Comparison of ENCODE assay signal across 10 mouse cellular contexts in the genomic region with DNA sequence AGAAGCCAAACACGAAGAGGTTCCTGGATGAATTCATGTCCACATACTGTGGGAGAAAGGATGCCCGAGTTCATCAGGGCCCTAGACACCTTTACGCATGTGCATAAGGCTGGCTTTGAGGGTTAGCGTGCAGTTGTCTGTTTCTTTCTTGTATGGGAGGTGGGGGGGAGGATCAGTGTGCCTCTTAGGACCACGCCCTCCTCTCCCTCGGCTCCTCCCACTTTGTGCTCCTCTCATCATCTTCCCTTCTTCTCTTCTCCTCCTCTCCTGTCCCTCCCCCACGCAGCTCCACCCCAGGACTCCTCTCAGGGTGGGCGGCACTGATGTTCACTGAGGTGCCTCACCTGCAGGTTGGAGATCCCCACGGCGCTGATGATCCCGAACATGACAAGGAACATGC. TPM values are rescaled to one million over a fixed set of nuclear protein-coding genes. Genes with fewer than 3 reads are reported as not detected.
DNase-seq lines count a peak whose midpoint lies in the region.
"Had no signal": no experiment of that assay in that cellular context is flagged by ENCODE, and none has a peak within 500 bp of the region (broad histone marks: within the 10 kb centered on the region; RNA-seq: fewer than 3 reads in every experiment).

No protein-coding gene starts in this region.

- H3K4me3 ChIP-seq in forebrain, embryonic 10.5 days, result peak overlapping the region; percentile 41
- peak overlapping the region; percentile 45 for H3K4me3 ChIP-seq in midbrain, embryonic 10.5 days

- 19% methylated on average over 11 of the region's 11 CpGs for WGBS in forebrain, embryonic 10.5 days
- WGBS in midbrain, embryonic 10.5 days, result 17% methylated on average over 11 of the region's 11 CpGs

- no peak overlapping the region for H3K27ac ChIP-seq in forebrain, embryonic 10.5 days
- H3K27ac ChIP-seq in midbrain, embryonic 10.5 days (replicated peaks), result no peak overlapping the region
- H3K27ac ChIP-seq: liver, embryonic 14.5 days had no signal

- peak; percentile 12 to 16 for DNase-seq in layer of hippocampus, postnatal 10 days (ENCODE audit: low spot score in 2 of 2)
- no peak for DNase-seq in layer of hippocampus, postnatal 14 days (ENCODE audit: low spot score in 2 of 2)
- peak; percentile 59 for DNase-seq in ZHBTc4 (ENCODE audit: low read depth, low spot score)
- DNase-seq in forebrain, embryonic 10.5 days (ENCODE audit: extremely low spot score, low spot score), result no peak
- DNase-seq in midbrain, embryonic 10.5 days (ENCODE audit: low spot score), result no peak
- no peak for DNase-seq in spleen, postnatal 4 days (ENCODE audit: low spot score in 2 of 2)
- DNase-seq in ovary, postnatal 36 days (ENCODE audit: low spot score), result no peak
- no peak for DNase-seq in testis, postnatal 14 days (ENCODE audit: low spot score)
- DNase-seq: gastrocnemius, postnatal 14 days had no signal

- H3K27me3 ChIP-seq in forebrain, embryonic 10.5 days (ENCODE audit: poor library complexity, severe bottlenecking), result peaks cover 10% of the 10 kb centered on the region; the same call in 1 of the 2 replicates
- H3K27me3 ChIP-seq in midbrain, embryonic 10.5 days (ENCODE audit: low read depth, poor library complexity, severe bottlenecking), result peaks cover 20% of the 10 kb centered on the region; the same call in 1 of the 2 replicates

- H3K4me1 ChIP-seq in forebrain, embryonic 10.5 days, result peaks cover 17% of the 10 kb centered on the region
- peaks cover 16% of the 10 kb centered on the region for H3K4me1 ChIP-seq in midbrain, embryonic 10.5 days

- no peaks in the 10 kb centered on the region for H3K36me3 ChIP-seq in forebrain, embryonic 10.5 days (replicated peaks)
- H3K36me3 ChIP-seq in midbrain, embryonic 10.5 days, result no peaks in the 10 kb centered on the region

- H3K9me3 ChIP-seq in forebrain, embryonic 10.5 days, result peaks cover 3% of the 10 kb centered on the region; the same call in 1 of the 2 replicates
- peaks cover 6% of the 10 kb centered on the region; the same call in 1 of the 2 replicates for H3K9me3 ChIP-seq in midbrain, embryonic 10.5 days (replicated peaks)

RNA-seq across cellular contexts. Expression of a gene that starts 28.5 kb away (rescaled TPM):
- not detected for total RNA-seq in layer of hippocampus, postnatal 10 days (2021)
- total RNA-seq in layer of hippocampus, postnatal 14 days (2021), result not detected
- not detected in 2 replicates for polyA plus RNA-seq in forebrain, embryonic 10.5 days (2016; fragmentation: Nextera tagmentation; extraction: Ambion mirVana)
- polyA plus RNA-seq in midbrain, embryonic 10.5 days (2016; fragmentation: Nextera tagmentation; extraction: Ambion mirVana), result not detected in 2 replicates
- total RNA-seq: gastrocnemius, postnatal 14 days had no signal
- polyA plus RNA-seq: liver, embryonic 14.5 days had no signal

RNA-seq across cellular contexts. Expression of a gene that starts 37.8 kb away (rescaled TPM):
- total RNA-seq in layer of hippocampus, postnatal 10 days (2021), result 10 to 100 TPM; 32.6 to 34.9 TPM
- 10 to 100 TPM; 34.6 to 38.6 TPM for total RNA-seq in layer of hippocampus, postnatal 14 days (2021)
- polyA plus RNA-seq in forebrain, embryonic 10.5 days (2016; fragmentation: Nextera tagmentation; extraction: Ambion mirVana), result 12.0 TPM in 2 replicates
- polyA plus RNA-seq in midbrain, embryonic 10.5 days (2016; fragmentation: Nextera tagmentation; extraction: Ambion mirVana), result 11.4 and 13.0 TPM in 2 replicates

RNA-seq across cellular contexts. Expression of a gene that starts 39.7 kb away (rescaled TPM):
- 1 to 10 TPM; 1.3 to 1.9 TPM for total RNA-seq in layer of hippocampus, postnatal 10 days (2021)
- 1 to 10 TPM in 1 of 2 experiments, under 1 TPM in 1; 0.83 to 1.2 TPM for total RNA-seq in layer of hippocampus, postnatal 14 days (2021)
- 0.47 and 0.59 TPM in 2 replicates for polyA plus RNA-seq in forebrain, embryonic 10.5 days (2016; fragmentation: Nextera tagmentation; extraction: Ambion mirVana)
- polyA plus RNA-seq in midbrain, embryonic 10.5 days (2016; fragmentation: Nextera tagmentation; extraction: Ambion mirVana), result 0.25 and 0.48 TPM in 2 replicates

Comparison
In these comparisons a context has a peak if more than half of its experiments do, and no peak if none do; other contexts are left out.
1. DNase-seq: peak in layer of hippocampus, postnatal 10 days (2 of 2) and ZHBTc4 (single experiment); none in layer of hippocampus, postnatal 14 days (0 of 2), forebrain, embryonic 10.5 days (single experiment), midbrain, embryonic 10.5 days (single experiment), spleen, postnatal 4 days (0 of 2), ovary, postnatal 36 days (single experiment) and testis, postnatal 14 days (single experiment).